In genomic region chr4:21951444-21951843, GRCm38 (mm10) we compare ENCODE assay signal across 8 mouse cellular contexts. TPM values are rescaled to one million over a fixed set of nuclear protein-coding genes. Genes with fewer than 3 reads are reported as not detected.
DNase-seq lines count a peak whose midpoint lies in the region; ATAC-seq and TF ChIP-seq lines count a peak whose summit lies in the region.

No protein-coding gene starts in this region.

- H3K36me3 ChIP-seq in forebrain, embryonic 13.5 days (ENCODE audit: poor library complexity, severe bottlenecking) = peaks cover 43% of the 10 kb centered on the region
- peaks cover 4% of the 10 kb centered on the region; the same call in 1 of the 2 replicates for H3K36me3 ChIP-seq in forebrain, embryonic 11.5 days (ENCODE audit: control insufficient read depth, insufficient read depth, low read length)
- no peaks in the 10 kb centered on the region for H3K36me3 ChIP-seq in liver, adult 2 months (ENCODE audit: control insufficient read depth, insufficient read depth, low read length)
- H3K36me3 ChIP-seq in liver, embryonic 12.5 days = no peaks in the 10 kb centered on the region
- peaks cover 12% of the 10 kb centered on the region for H3K36me3 ChIP-seq in forebrain, embryonic 16.5 days (ENCODE audit: control insufficient read depth, insufficient read depth)

- no peaks in the 10 kb centered on the region for H3K4me1 ChIP-seq in forebrain, embryonic 13.5 days
- H3K4me1 ChIP-seq in forebrain, embryonic 11.5 days (replicated peaks; ENCODE audit: control insufficient read depth, insufficient read depth, low read length) = no peaks in the 10 kb centered on the region
- no peaks in the 10 kb centered on the region for H3K4me1 ChIP-seq in liver, adult 2 months (ENCODE audit: control insufficient read depth, insufficient read depth, low read length)
- H3K4me1 ChIP-seq in liver, embryonic 12.5 days = no peaks in the 10 kb centered on the region
- no peaks in the 10 kb centered on the region; the same call in 1 of the 2 replicates for H3K4me1 ChIP-seq in forebrain, embryonic 16.5 days (replicated peaks; ENCODE audit: control insufficient read depth, insufficient read depth, low read length)

- no peaks in the 10 kb centered on the region for H3K79me2 ChIP-seq in liver, adult 2 months (ENCODE audit: control insufficient read depth, insufficient read depth, low read length)

- no peaks in the 10 kb centered on the region for H3K9me3 ChIP-seq in forebrain, embryonic 13.5 days (replicated peaks)
- H3K9me3 ChIP-seq in forebrain, embryonic 11.5 days (ENCODE audit: control insufficient read depth, low read length) = no peaks in the 10 kb centered on the region
- no peaks in the 10 kb centered on the region for H3K9me3 ChIP-seq in liver, embryonic 12.5 days (replicated peaks)
- H3K9me3 ChIP-seq in forebrain, embryonic 16.5 days (ENCODE audit: control insufficient read depth, low read length) = no peaks in the 10 kb centered on the region

- H3K27ac ChIP-seq in forebrain, embryonic 13.5 days = no peak overlapping the region
- H3K27ac ChIP-seq in forebrain, embryonic 11.5 days (ENCODE audit: low read depth, low read length) = no peak overlapping the region
- no peak overlapping the region for H3K27ac ChIP-seq in liver, adult 2 months (replicated peaks; ENCODE audit: insufficient read depth, low read depth, low read length)
- H3K27ac ChIP-seq in liver, embryonic 12.5 days = no peak overlapping the region
- H3K27ac ChIP-seq in forebrain, embryonic 16.5 days (ENCODE audit: low read length) = no peak overlapping the region

- peak; percentile 6; the same call in 1 of the 2 replicates for TF ChIP-seq CTCF in liver, adult 2 months (IDR thresholded peaks at IDR 0.05; ENCODE audit: low read depth, low read length)

- no peak for DNase-seq in forebrain, embryonic 11.5 days (ENCODE audit: low spot score)
- peak; percentile 33 for DNase-seq in liver, adult 2 months (ENCODE audit: extremely low read depth, low read depth, low spot score)
- peak; percentile 69 for DNase-seq in NIH3T3 (ENCODE audit: low read depth)

- H3K27me3 ChIP-seq in forebrain, embryonic 13.5 days = no peaks in the 10 kb centered on the region
- H3K27me3 ChIP-seq in forebrain, embryonic 11.5 days (ENCODE audit: control insufficient read depth, insufficient read depth, low read length) = no peaks in the 10 kb centered on the region
- no peaks in the 10 kb centered on the region for H3K27me3 ChIP-seq in liver, adult 2 months (ENCODE audit: control insufficient read depth, insufficient read depth, low read length)
- no peaks in the 10 kb centered on the region for H3K27me3 ChIP-seq in liver, embryonic 12.5 days (replicated peaks)
- no peaks in the 10 kb centered on the region for H3K27me3 ChIP-seq in forebrain, embryonic 16.5 days (replicated peaks; ENCODE audit: control insufficient read depth, insufficient read depth, low read length)

- peak; percentile 54 for ATAC-seq in forebrain, embryonic 13.5 days
- ATAC-seq in forebrain, embryonic 11.5 days (replicated peaks; ENCODE audit: low FRiP score) = no peak
- ATAC-seq in liver, embryonic 12.5 days = no peak
- ATAC-seq in forebrain, embryonic 16.5 days = peak; percentile 49
- peak; percentile 46; the same call in 1 of the 2 replicates for ATAC-seq in megakaryocyte progenitor cell, adult 5-6 weeks (replicated peaks; ENCODE audit: poor library complexity)
- no peak for ATAC-seq in inflammation-experienced regulatory T-cells, adult 6 months

- no peak overlapping the region for H3K4me3 ChIP-seq in forebrain, embryonic 13.5 days
- H3K4me3 ChIP-seq in forebrain, embryonic 11.5 days (ENCODE audit: low read depth, low read length) = no peak overlapping the region
- H3K4me3 ChIP-seq in liver, adult 2 months (ENCODE audit: insufficient read depth, low read depth, low read length) = no peak overlapping the region
- no peak overlapping the region for H3K4me3 ChIP-seq in liver, embryonic 12.5 days
- no peak overlapping the region for H3K4me3 ChIP-seq in forebrain, embryonic 16.5 days (replicated peaks; ENCODE audit: low read length)

- TF ChIP-seq POLR2A in liver, adult 2 months (IDR thresholded peaks at IDR 0.05; ENCODE audit: extremely low read depth, insufficient read depth, low read length) = no peak

- no peak overlapping the region for H3K4me2 ChIP-seq in forebrain, embryonic 13.5 days
- H3K4me2 ChIP-seq in forebrain, embryonic 11.5 days (ENCODE audit: low read depth, low read length, severe bottlenecking) = no peak overlapping the region
- H3K4me2 ChIP-seq in liver, embryonic 12.5 days = no peak overlapping the region
- H3K4me2 ChIP-seq in forebrain, embryonic 16.5 days (ENCODE audit: low read length) = no peak overlapping the region

- 49% methylated on average over 6 of the region's 6 CpGs for WGBS in forebrain, embryonic 13.5 days
- WGBS in forebrain, embryonic 11.5 days = 51% methylated on average over 6 of the region's 6 CpGs
- WGBS in liver, adult 2 months = 30% methylated on average over 6 of the region's 6 CpGs
- 35% methylated on average over 6 of the region's 6 CpGs for whole genome bisulfite sequencing in liver, embryonic 12.5 days (ENCODE audit: insufficient replicate concordance)
- 41% methylated on average over 6 of the region's 6 CpGs for WGBS in forebrain, embryonic 16.5 days

- H3K9ac ChIP-seq in forebrain, embryonic 13.5 days = no peak overlapping the region
- no peak overlapping the region for H3K9ac ChIP-seq in forebrain, embryonic 11.5 days (ENCODE audit: low read length)
- no peak overlapping the region for H3K9ac ChIP-seq in liver, adult 2 months (ENCODE audit: low read depth, low read length)
- no peak overlapping the region for H3K9ac ChIP-seq in liver, embryonic 12.5 days
- H3K9ac ChIP-seq in forebrain, embryonic 16.5 days (replicated peaks; ENCODE audit: low read depth, low read length) = no peak overlapping the region

RNA-seq across cellular contexts. Expression of gene Faxc, which starts 20.3 kb away (rescaled TPM):
- 14.5 and 15.2 TPM in 2 replicates for polyA plus RNA-seq in forebrain, embryonic 13.5 days (2015; fragmentation: Nextera tagmentation; extraction: Ambion mirVana)
- polyA plus RNA-seq in forebrain, embryonic 11.5 days (2014; fragmentation: Nextera tagmentation; extraction: Ambion mirVana) = 20.6 and 21.6 TPM in 2 replicates
- 0.07 and 0.09 TPM in 2 replicates for total RNA-seq in liver, adult 2 months (2014; rRNA removed)
- polyA plus RNA-seq in liver, adult 2 months (2012; rRNA removed) = 0.02 TPM in 1 of 2 replicates, not detected in the other
- polyA plus RNA-seq in liver, embryonic 12.5 days (2016; fragmentation: Nextera tagmentation; extraction: Ambion mirVana) = 0.31 and 0.36 TPM in 2 replicates
- polyA plus RNA-seq in forebrain, embryonic 16.5 days (2015; fragmentation: Nextera tagmentation; extraction: Ambion mirVana) = 17.4 and 18.3 TPM in 2 replicates
- not detected in 2 replicates for total RNA-seq in megakaryocyte progenitor cell, adult 5-6 weeks (2015)
- total RNA-seq in megakaryocyte progenitor cell, adult 5-6 weeks (2017) = 0.17 TPM in 1 of 2 replicates, not detected in the other
- polyA plus RNA-seq in inflammation-experienced regulatory T-cells, adult 6 months (2017; shearing (Covaris generic)) = under 1 TPM in 2 of 3 experiments, not detected in 1; 0.15 to 0.20 TPM

Comparison
In these comparisons a context has a peak if more than half of its experiments do, and no peak if none do; other contexts are left out.
1. ATAC-seq: peak in forebrain, embryonic 13.5 days (single experiment), forebrain, embryonic 16.5 days (single experiment) and megakaryocyte progenitor cell, adult 5-6 weeks (single experiment); none in forebrain, embryonic 11.5 days (single experiment), liver, embryonic 12.5 days (single experiment) and inflammation-experienced regulatory T-cells, adult 6 months (single experiment).
2. RNA of gene Faxc, which starts 20.3 kb away (polyA plus RNA-seq): 20.6 to 21.6 TPM in forebrain, embryonic 11.5 days, 17.4 to 18.3 TPM in forebrain, embryonic 16.5 days and 14.5 to 15.2 TPM in forebrain, embryonic 13.5 days; 0.31 to 0.36 TPM in liver, embryonic 12.5 days, 0.15 to 0.20 TPM in inflammation-experienced regulatory T-cells, adult 6 months and 0.02 TPM in liver, adult 2 months; every median in the first group is over 10 times any median in the second.